Mouse (Mus musculus): ENCODE data around the gene Tmem245. TPM values are rescaled to one million over a fixed set of nuclear protein-coding genes. Genes with fewer than 3 reads are reported as not detected.

Gene Tmem245
- total and polyA plus RNA-seq, 2 experiments from 2014 or later = 23.7 to 68.4 TPM

GRCm38 (mm10) chr4:56831998-56832397, 115.2 kb downstream of the Tmem245 start:
- Histone ChIP-seq H3K27me3 (ENCODE audit: control insufficient read depth, insufficient read depth, low read length) (no peaks in the 10 kb centered on the region), H3K36me3 (replicated peaks; ENCODE audit: control insufficient read depth, insufficient read depth, low read length) (peaks cover 36% of the 10 kb centered on the region), H3K4me2 (ENCODE audit: low read depth, low read length) (no peak overlapping the region), H3K4me3 (ENCODE audit: low read depth, low read length) (no peak overlapping the region), H3K4me1 (ENCODE audit: control insufficient read depth, insufficient read depth) (no peaks in the 10 kb centered on the region), H3K9me3 (replicated peaks; ENCODE audit: control insufficient read depth, low read length) (no peaks in the 10 kb centered on the region), H3K9ac (replicated peaks; ENCODE audit: low read depth, low read length) (no peak overlapping the region), H3K27ac (ENCODE audit: low read depth) (no peak overlapping the region)
- no peak for ATAC-seq (ENCODE audit: insufficient read depth, low read depth)
- TF ChIP-seq CTCF (IDR thresholded peaks at IDR 0.05; ENCODE audit: low read depth) (no peak), EP300 (IDR thresholded peaks at IDR 0.05; ENCODE audit: low read depth) (no peak)
- no peak for DNase-seq (ENCODE audit: low spot score)
- WGBS = 67% methylated on average over 7 of the region's 7 CpGs

DNA sequence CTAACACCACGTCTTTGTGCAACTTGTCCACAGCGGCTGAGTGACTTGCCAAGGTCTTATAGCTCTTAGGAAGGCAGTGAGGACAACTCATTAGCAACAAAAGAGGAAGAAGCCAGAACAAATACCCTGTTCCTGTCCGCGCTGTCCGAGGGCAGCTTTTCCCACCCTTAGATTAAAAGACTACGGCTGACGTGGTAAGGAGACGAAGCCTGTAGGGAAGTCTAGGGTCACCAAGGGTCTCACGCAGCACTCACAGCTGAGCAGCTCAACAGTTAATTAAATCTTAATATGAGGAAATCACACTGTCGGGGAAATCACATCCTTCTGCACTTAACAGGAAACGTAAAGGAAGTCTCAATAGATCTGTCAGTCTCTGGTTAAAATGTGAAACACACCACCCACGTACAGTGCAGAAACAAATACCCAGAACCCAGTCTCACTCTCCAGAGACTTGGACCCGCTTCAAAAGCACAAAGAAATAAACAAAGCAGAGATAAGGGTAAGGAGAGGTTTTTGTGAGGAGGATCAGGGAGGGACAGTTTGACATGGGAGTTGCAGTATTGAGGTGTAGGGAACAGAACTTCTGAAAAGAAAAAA, 116.1 kb downstream of the Tmem245 start:
- Histone ChIP-seq H3K9ac (replicated peaks; ENCODE audit: low read depth, low read length) (no peak overlapping the region), H3K4me1 (ENCODE audit: control insufficient read depth, insufficient read depth) (no peaks in the 10 kb centered on the region), H3K36me3 (replicated peaks; ENCODE audit: control insufficient read depth, insufficient read depth, low read length) (peaks cover 41% of the 10 kb centered on the region), H3K27ac (ENCODE audit: low read depth) (no peak overlapping the region), H3K9me3 (replicated peaks; ENCODE audit: control insufficient read depth, low read length) (no peaks in the 10 kb centered on the region), H3K4me2 (ENCODE audit: low read depth, low read length) (peak overlapping the region; percentile 20; the same call in 1 of the 2 replicates), H3K4me3 (ENCODE audit: low read depth, low read length) (no peak overlapping the region), H3K27me3 (ENCODE audit: control insufficient read depth, insufficient read depth, low read length) (no peaks in the 10 kb centered on the region)
- no peak for TF ChIP-seq CTCF (IDR thresholded peaks at IDR 0.05; ENCODE audit: low read depth)
- no peak for TF ChIP-seq EP300 (IDR thresholded peaks at IDR 0.05; ENCODE audit: low read depth)
- DNase-seq (ENCODE audit: low spot score) (no peak), ATAC-seq (ENCODE audit: insufficient read depth, low read depth) (no peak; the same call in 1 of the 2 replicates)
- 54% methylated on average over 13 of the region's 13 CpGs for WGBS

DNA sequence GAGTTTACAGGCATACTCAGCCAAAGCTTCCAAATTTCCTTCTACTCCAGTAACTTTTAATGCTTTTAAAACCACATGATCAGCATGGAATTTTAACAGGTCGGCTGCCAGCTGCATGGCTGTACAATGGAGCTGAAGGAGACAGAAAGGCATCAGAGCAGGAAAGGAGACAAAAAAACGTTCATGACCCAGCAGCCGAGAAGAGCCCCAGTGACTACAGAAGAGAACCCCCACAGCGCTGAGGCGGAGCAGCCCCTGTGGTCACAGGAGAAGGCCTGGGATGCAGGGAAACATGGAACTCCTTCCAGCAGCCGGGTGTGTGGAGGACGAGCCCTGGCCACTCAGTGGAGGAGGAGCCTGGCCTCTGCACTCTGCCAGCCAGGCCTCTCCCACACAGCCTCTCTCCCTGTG, 117.7 kb downstream of the Tmem245 start:
- H3K4me1 ChIP-seq (ENCODE audit: control insufficient read depth, insufficient read depth) = no peaks in the 10 kb centered on the region
- H3K9ac ChIP-seq (replicated peaks; ENCODE audit: low read depth, low read length) = no peak overlapping the region
- no peak overlapping the region for H3K27ac ChIP-seq (ENCODE audit: low read depth)
- DNase-seq (ENCODE audit: low spot score) (no peak), ATAC-seq (ENCODE audit: insufficient read depth, low read depth) (peak; percentile 33; the same call in 1 of the 2 replicates)
- no peaks in the 10 kb centered on the region for H3K27me3 ChIP-seq (ENCODE audit: control insufficient read depth, insufficient read depth, low read length)
- H3K4me3 ChIP-seq (ENCODE audit: low read depth, low read length) = no peak overlapping the region
- H3K4me2 ChIP-seq (ENCODE audit: low read depth, low read length) = no peak overlapping the region
- H3K36me3 ChIP-seq (replicated peaks; ENCODE audit: control insufficient read depth, insufficient read depth, low read length) = peaks cover 31% of the 10 kb centered on the region; the same call in 1 of the 2 replicates
- H3K9me3 ChIP-seq (replicated peaks; ENCODE audit: control insufficient read depth, low read length) = no peaks in the 10 kb centered on the region
- TF ChIP-seq CTCF (IDR thresholded peaks at IDR 0.05; ENCODE audit: low read depth) (no peak), EP300 (IDR thresholded peaks at IDR 0.05; ENCODE audit: low read depth) (no peak)
- WGBS = 53% methylated on average over 7 of the region's 7 CpGs

- Histone ChIP-seq H3K9ac (replicated peaks; ENCODE audit: low read depth, low read length) (no peak overlapping the region), H3K27ac (ENCODE audit: low read depth) (no peak overlapping the region), H3K4me1 (ENCODE audit: control insufficient read depth, insufficient read depth) (no peaks in the 10 kb centered on the region), H3K9me3 (replicated peaks; ENCODE audit: control insufficient read depth, low read length) (no peaks in the 10 kb centered on the region), H3K27me3 (ENCODE audit: control insufficient read depth, insufficient read depth, low read length) (no peaks in the 10 kb centered on the region), H3K4me3 (ENCODE audit: low read depth, low read length) (no peak overlapping the region), H3K4me2 (ENCODE audit: low read depth, low read length) (no peak overlapping the region), H3K36me3 (replicated peaks; ENCODE audit: control insufficient read depth, insufficient read depth, low read length) (peaks cover 29% of the 10 kb centered on the region; the same call in 1 of the 2 replicates)
- WGBS = 65% methylated on average over 3 of the region's 3 CpGs
- ATAC-seq (ENCODE audit: insufficient read depth, low read depth) (no peak), DNase-seq (ENCODE audit: low spot score) (no peak)
- TF ChIP-seq CTCF (IDR thresholded peaks at IDR 0.05; ENCODE audit: low read depth) = no peak
These were observed 118.3 kb downstream of the Tmem245 start for GRCm38 (mm10) chr4:56828932-56829331.

DNA sequence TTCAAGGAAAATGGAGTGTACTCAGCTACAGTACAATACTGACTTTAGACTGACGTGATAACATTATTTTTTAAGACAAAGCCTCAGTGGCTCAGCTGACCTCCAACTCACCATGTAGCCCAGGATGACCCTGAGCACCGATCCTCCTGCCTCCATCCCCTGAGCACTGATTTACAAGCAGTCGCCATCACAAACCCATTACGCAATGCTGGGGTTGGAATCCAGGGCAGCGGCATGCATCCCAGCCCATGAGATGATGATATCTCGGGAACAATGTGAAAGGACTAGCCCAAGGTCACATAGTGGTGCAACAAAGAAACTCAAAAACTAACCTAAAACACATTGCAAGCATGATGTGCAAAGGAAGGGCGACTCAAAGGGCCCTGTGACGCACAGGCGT, 123.0 kb downstream of the Tmem245 start:
- no peaks in the 10 kb centered on the region for H3K4me1 ChIP-seq (ENCODE audit: control insufficient read depth, insufficient read depth)
- H3K9ac ChIP-seq (replicated peaks; ENCODE audit: low read depth, low read length) = no peak overlapping the region
- 0 out of 2 replicates have a peak, but pooled peaks cover 5% of the 10 kb centered on the region for H3K36me3 ChIP-seq (replicated peaks; ENCODE audit: control insufficient read depth, insufficient read depth, low read length)
- WGBS = 84% methylated on average over 9 of the region's 9 CpGs
- no peak overlapping the region for H3K4me2 ChIP-seq (ENCODE audit: low read depth, low read length)
- H3K9me3 ChIP-seq (replicated peaks; ENCODE audit: control insufficient read depth, low read length) = no peaks in the 10 kb centered on the region
- H3K27ac ChIP-seq (ENCODE audit: low read depth) = peak overlapping the region; percentile 48
- no peak for ATAC-seq (ENCODE audit: insufficient read depth, low read depth)
- no peak for TF ChIP-seq CTCF (IDR thresholded peaks at IDR 0.05; ENCODE audit: low read depth)
- H3K27me3 ChIP-seq (ENCODE audit: control insufficient read depth, insufficient read depth, low read length) = no peaks in the 10 kb centered on the region
- H3K4me3 ChIP-seq (ENCODE audit: low read depth, low read length) = no peak overlapping the region
- no peak for DNase-seq (ENCODE audit: low spot score)

GRCm38 (mm10) chr4:56820017-56820550, 127.2 kb downstream of the Tmem245 start:
- Histone ChIP-seq H3K9ac (replicated peaks; ENCODE audit: low read depth, low read length) (no peak overlapping the region), H3K9me3 (replicated peaks; ENCODE audit: control insufficient read depth, low read length) (no peaks in the 10 kb centered on the region), H3K4me3 (ENCODE audit: low read depth, low read length) (no peak overlapping the region), H3K4me1 (ENCODE audit: control insufficient read depth, insufficient read depth) (no peaks in the 10 kb centered on the region), H3K27ac (ENCODE audit: low read depth) (peak overlapping the region; percentile 39), H3K4me2 (ENCODE audit: low read depth, low read length) (no peak overlapping the region), H3K36me3 (replicated peaks; ENCODE audit: control insufficient read depth, insufficient read depth, low read length) (0 out of 2 replicates have a peak, but pooled peaks cover 8% of the 10 kb centered on the region), H3K27me3 (ENCODE audit: control insufficient read depth, insufficient read depth, low read length) (no peaks in the 10 kb centered on the region)
- TF ChIP-seq EP300 (IDR thresholded peaks at IDR 0.05; ENCODE audit: low read depth) (no peak), CTCF (IDR thresholded peaks at IDR 0.05; ENCODE audit: low read depth) (peak; percentile 63)
- DNase-seq (ENCODE audit: low spot score) = peak; percentile 48
- ATAC-seq (ENCODE audit: insufficient read depth, low read depth) = peak; percentile 62; the same call in 1 of the 2 replicates

MicroRNAs encoded within 50 kb of the gene (microRNA counts, 519-probe panel; counts per million panel counts)
- 4,457 counts per million, percentile 57 among the panel's probes with 10 or more counts for microRNA mmu-miR-32

Small RNAs within 50 kb of the gene (microRNA-seq; reads per million reads assigned to microRNA genes)
- 178 reads per million, percentile 63 among the genes with 10 or more reads in this experiment for gene Mir32

Other genes with a start within 250 kb of the Tmem245 start
- gene Gm26657, start 207.4 kb downstream of the Tmem245 start, total RNA-seq (2014; rRNA removed; ENCODE audit: low replicate concordance) = not detected in 2 replicates
- gene Gm26657, start 207.4 kb downstream of the Tmem245 start, polyA plus RNA-seq (2015; fragmentation: Nextera tagmentation; extraction: Ambion mirVana) = not detected in 2 replicates
- gene Actl7b, start 206.0 kb downstream of the Tmem245 start, total RNA-seq (2014; rRNA removed; ENCODE audit: low replicate concordance) = 0.35 TPM in 1 of 2 replicates, not detected in the other
- gene Actl7b, start 206.0 kb downstream of the Tmem245 start, polyA plus RNA-seq (2015; fragmentation: Nextera tagmentation; extraction: Ambion mirVana) = not detected in 2 replicates
- gene Actl7a, start 204.0 kb downstream of the Tmem245 start, total RNA-seq (2014; rRNA removed; ENCODE audit: low replicate concordance) = not detected in 2 replicates
- gene Actl7a, start 204.0 kb downstream of the Tmem245 start, polyA plus RNA-seq (2015; fragmentation: Nextera tagmentation; extraction: Ambion mirVana) = not detected in 2 replicates
- 20.4 and 25.5 TPM in 2 replicates for gene Elp1, start 145.1 kb downstream of the Tmem245 start, total RNA-seq (2014; rRNA removed; ENCODE audit: low replicate concordance)
- gene Elp1, start 145.1 kb downstream of the Tmem245 start, polyA plus RNA-seq (2015; fragmentation: Nextera tagmentation; extraction: Ambion mirVana) = 12.9 and 15.0 TPM in 2 replicates
- gene Fam206a, start 145.1 kb downstream of the Tmem245 start, total RNA-seq (2014; rRNA removed; ENCODE audit: low replicate concordance) = 0.89 and 3.9 TPM in 2 replicates
- 4.0 and 4.2 TPM in 2 replicates for gene Fam206a, start 145.1 kb downstream of the Tmem245 start, polyA plus RNA-seq (2015; fragmentation: Nextera tagmentation; extraction: Ambion mirVana)
- 27.9 and 34.3 TPM in 2 replicates for gene Ctnnal1, start 82.2 kb downstream of the Tmem245 start, total RNA-seq (2014; rRNA removed; ENCODE audit: low replicate concordance)
- gene Ctnnal1, start 82.2 kb downstream of the Tmem245 start, polyA plus RNA-seq (2015; fragmentation: Nextera tagmentation; extraction: Ambion mirVana) = 34.4 and 35.5 TPM in 2 replicates
- not detected in 2 replicates for gene Frrs1l, start 43.0 kb upstream of the Tmem245 start, total RNA-seq (2014; rRNA removed; ENCODE audit: low replicate concordance)
- 0.05 TPM in 1 of 2 replicates, not detected in the other for gene Frrs1l, start 43.0 kb upstream of the Tmem245 start, polyA plus RNA-seq (2015; fragmentation: Nextera tagmentation; extraction: Ambion mirVana)
- 0.19 and 3.1 TPM in 2 replicates for gene Epb41l4b, start 196.0 kb upstream of the Tmem245 start, total RNA-seq (2014; rRNA removed; ENCODE audit: low replicate concordance)
- gene Epb41l4b, start 196.0 kb upstream of the Tmem245 start, polyA plus RNA-seq (2015; fragmentation: Nextera tagmentation; extraction: Ambion mirVana) = 0.34 and 0.37 TPM in 2 replicates

Data from heart, postnatal 0 days (tissue).